Comparison of ENCODE assay signal across 8 mouse cellular contexts in the genomic region with DNA sequence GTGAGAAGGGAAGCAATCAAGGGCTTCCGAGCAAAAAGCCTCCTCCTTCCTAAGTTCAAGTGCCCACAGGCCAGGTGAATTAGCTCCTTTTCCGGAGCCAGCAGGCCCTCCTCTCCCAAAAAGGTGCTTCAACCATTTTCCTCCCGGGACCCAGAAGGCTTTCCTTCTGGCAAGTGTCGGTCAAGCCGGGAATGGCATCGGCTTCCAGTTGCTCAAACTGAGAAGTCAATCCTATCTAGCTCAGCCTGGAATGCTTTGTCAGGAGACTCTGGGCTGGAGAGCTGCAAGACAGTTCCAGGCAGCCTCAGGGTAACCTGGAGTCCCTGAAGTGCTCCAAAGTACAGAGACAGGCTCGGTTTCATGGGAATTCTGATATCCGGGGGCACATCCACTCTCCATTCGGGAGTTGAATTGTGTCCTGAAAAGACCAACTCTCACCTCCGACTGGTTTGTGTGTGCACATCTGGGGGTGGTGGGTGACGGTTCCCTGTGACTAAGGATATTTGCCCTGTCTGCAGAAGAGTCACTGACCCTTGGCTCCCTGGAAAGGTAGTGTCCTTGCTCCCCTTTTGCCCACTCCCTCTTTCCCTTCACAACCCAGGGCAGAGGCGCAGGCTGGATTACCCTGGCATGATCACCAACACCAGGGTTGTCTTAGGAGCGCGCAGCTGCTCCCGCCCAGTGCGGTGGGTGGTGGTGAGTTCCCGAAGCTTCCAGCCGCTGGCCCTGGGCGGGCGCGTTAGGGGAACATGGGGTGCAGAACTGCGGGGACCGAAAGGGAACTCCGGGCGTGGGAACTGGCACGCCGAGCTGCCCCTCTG. TPM values are rescaled to one million over a fixed set of nuclear protein-coding genes. Genes with fewer than 3 reads are reported as not detected.
DNase-seq lines count a peak whose midpoint lies in the region; ATAC-seq lines count a peak whose summit lies in the region.

No protein-coding gene starts in this region.

- peaks cover 36% of the 10 kb centered on the region for H3K27me3 ChIP-seq in intestine, embryonic 14.5 days (replicated peaks; ENCODE audit: control insufficient read depth, insufficient read depth, low read length)
- peaks cover 48% of the 10 kb centered on the region for H3K27me3 ChIP-seq in liver, embryonic 15.5 days

- peak overlapping the region; percentile 50 for H3K4me3 ChIP-seq in intestine, embryonic 14.5 days (ENCODE audit: low read depth, low read length)
- peak overlapping the region; percentile 47 for H3K4me3 ChIP-seq in liver, embryonic 15.5 days (replicated peaks)

- H3K27ac ChIP-seq in intestine, embryonic 14.5 days (ENCODE audit: low read depth), result no peak overlapping the region
- H3K27ac ChIP-seq in liver, embryonic 15.5 days (replicated peaks), result no peak overlapping the region

- peaks cover 14% of the 10 kb centered on the region; the same call in 1 of the 2 replicates for H3K4me1 ChIP-seq in intestine, embryonic 14.5 days (replicated peaks; ENCODE audit: control insufficient read depth, insufficient read depth, low read length)
- H3K4me1 ChIP-seq in liver, embryonic 15.5 days (replicated peaks), result no peaks in the 10 kb centered on the region

- WGBS in intestine, embryonic 14.5 days, result 11% methylated on average over 27 of the region's 27 CpGs
- 10% methylated on average over 27 of the region's 27 CpGs for WGBS in liver, embryonic 15.5 days (ENCODE audit: insufficient replicate concordance)

- no peaks in the 10 kb centered on the region for H3K9me3 ChIP-seq in intestine, embryonic 14.5 days (ENCODE audit: control insufficient read depth, low read length)
- H3K9me3 ChIP-seq in liver, embryonic 15.5 days (replicated peaks), result no peaks in the 10 kb centered on the region

- ATAC-seq in intestine, embryonic 14.5 days (replicated peaks; ENCODE audit: low FRiP score, low TSS enrichment, low read depth), result peak; percentile 10; the same call in 1 of the 2 replicates
- no peak for ATAC-seq in liver, embryonic 15.5 days (ENCODE audit: insufficient read depth)
- ATAC-seq in erythroid progenitor cell, adult 5-6 weeks (replicated peaks; ENCODE audit: low FRiP score, poor library complexity, severe bottlenecking), result no peak

- no peaks in the 10 kb centered on the region for H3K36me3 ChIP-seq in intestine, embryonic 14.5 days (ENCODE audit: control insufficient read depth, insufficient read depth, low read length)
- H3K36me3 ChIP-seq in liver, embryonic 15.5 days (replicated peaks), result no peaks in the 10 kb centered on the region

- peak overlapping the region; percentile 27; the same call in 1 of the 2 replicates for H3K9ac ChIP-seq in intestine, embryonic 14.5 days (ENCODE audit: low read length)
- no peak overlapping the region for H3K9ac ChIP-seq in liver, embryonic 15.5 days

- peak overlapping the region; percentile 77 for H3K4me2 ChIP-seq in intestine, embryonic 14.5 days (ENCODE audit: low read length)
- peak overlapping the region; percentile 63 for H3K4me2 ChIP-seq in liver, embryonic 15.5 days

- peak; percentile 14 for DNase-seq in adrenal gland, postnatal 14 days
- DNase-seq in adrenal gland, adult (ENCODE audit: inconsistent age in 2 of 2, low spot score in 1 of 2), result no peak
- peak; percentile 30 for DNase-seq in urinary bladder, adult 2 months (ENCODE audit: low spot score)
- DNase-seq in urinary bladder, postnatal 10 days (ENCODE audit: low spot score), result no peak
- peak; percentile 65 for DNase-seq in intestine, embryonic 14.5 days (ENCODE audit: low spot score)
- peak; percentile 20 to 23 for DNase-seq in right cerebral cortex, postnatal 10 days (ENCODE audit: low spot score in 2 of 2)

RNA-seq across cellular contexts. Expression of a gene that starts 2.6 kb away (rescaled TPM):
- total RNA-seq in adrenal gland, postnatal 14 days (2021), result 5.1 and 5.2 TPM in 2 replicates
- 23.6 and 29.2 TPM in 2 replicates for polyA plus RNA-seq in urinary bladder, adult 2 months (2012; rRNA removed)
- polyA plus RNA-seq in intestine, embryonic 14.5 days (2014; fragmentation: Nextera tagmentation; extraction: Ambion mirVana), result 5.5 and 5.7 TPM in 2 replicates
- polyA plus RNA-seq in liver, embryonic 15.5 days (2015; fragmentation: Nextera tagmentation; extraction: Ambion mirVana), result 1.0 and 1.2 TPM in 2 replicates
- total RNA-seq in erythroid progenitor cell, adult 5-6 weeks (2015; ENCODE audit: low replicate concordance), result not detected in 2 replicates
- total RNA-seq in erythroid progenitor cell, adult 5-6 weeks (2017; ENCODE audit: low replicate concordance), result not detected in 2 replicates

Comparison
In these comparisons a context has a peak if more than half of its experiments do, and no peak if none do; other contexts are left out.
1. DNase-seq: peak in adrenal gland, postnatal 14 days (single experiment), urinary bladder, adult 2 months (single experiment), intestine, embryonic 14.5 days (single experiment) and right cerebral cortex, postnatal 10 days (2 of 2); none in adrenal gland, adult (0 of 2) and urinary bladder, postnatal 10 days (single experiment).